Mouse (Mus musculus): Measurements from ENCODE around the gene Gm10428. TPM values are rescaled to one million over a fixed set of nuclear protein-coding genes. Genes with fewer than 3 reads are reported as not detected.
A peak's percentile ranks its signal among the peaks of the same experiment; 100 is the strongest.
"Not testable (repeated sequence)": the region's sequence is repeated elsewhere in the genome, so short reads cannot be mapped to it uniquely, and the experiment has no call there.

Gm10428 gene
- total RNA-seq (2021) = not detected in 2 replicates
- long read RNA-seq = 0 reads

DNA sequence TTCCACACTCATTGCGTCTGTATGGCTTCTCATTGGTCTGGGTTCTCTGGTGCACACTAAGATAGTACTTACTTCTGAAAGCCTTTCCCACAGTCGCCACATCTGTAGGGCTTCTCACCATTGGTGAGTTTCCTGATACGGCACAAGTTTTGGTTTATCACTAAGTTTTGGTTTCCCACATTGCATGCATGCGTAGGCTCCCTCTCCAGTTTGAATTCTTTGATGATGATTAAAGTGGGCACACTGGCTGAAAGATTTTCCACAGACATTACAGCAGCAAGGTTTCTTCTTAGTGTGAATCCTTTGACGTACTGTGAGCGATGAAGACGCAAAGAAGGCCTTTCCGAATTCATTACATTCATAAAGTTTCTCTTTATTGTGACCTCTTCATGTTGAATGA lies at the start of gene Gm10428:
TSS of gene Gm10428 (plus strand) at position 321 of the 400 bp plus-strand sequence.
- no peak for DNase-seq

DNA sequence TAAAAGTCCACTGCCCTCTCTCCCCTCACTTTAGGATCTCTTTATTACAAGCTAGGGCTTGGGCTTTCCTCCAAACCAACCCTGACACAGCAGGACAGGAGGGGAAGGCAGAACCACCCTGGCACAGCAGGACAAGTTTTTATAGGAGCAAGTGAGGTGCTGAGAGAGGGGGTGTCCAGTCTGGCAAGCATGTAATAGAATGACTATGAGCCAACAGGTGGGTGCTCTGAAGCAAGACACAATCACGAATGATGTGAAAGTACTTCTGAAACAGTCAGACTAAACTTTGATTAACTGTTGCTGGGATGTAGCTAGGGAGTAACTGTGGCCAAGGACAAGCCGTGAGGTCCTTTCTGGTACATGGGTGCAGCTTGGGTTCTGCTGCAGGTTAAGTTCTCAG lies 46.8 kb upstream of the Gm10428 start:
- DNase-seq = no peak

DNA sequence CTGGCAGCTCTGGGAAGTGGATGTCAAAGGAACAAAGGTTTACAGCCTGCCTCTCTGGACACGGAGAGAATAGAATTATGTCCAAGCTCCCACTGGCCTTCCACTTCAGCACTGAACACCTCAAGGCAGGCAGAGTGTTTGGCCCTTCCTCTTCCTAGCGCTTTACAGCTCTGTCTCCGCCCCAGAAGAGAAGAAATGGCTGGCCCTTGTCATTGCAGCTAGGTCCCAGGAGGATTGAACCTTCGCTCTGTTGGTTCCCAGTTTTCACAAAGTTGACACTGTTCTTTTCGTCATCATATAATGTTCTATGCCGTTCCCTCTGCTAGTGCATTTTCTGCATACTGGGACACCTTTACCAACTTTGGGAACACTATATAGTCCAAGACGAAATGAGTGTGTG lies 44.6 kb upstream of the Gm10428 start:
- DNase-seq = no peak

DNA sequence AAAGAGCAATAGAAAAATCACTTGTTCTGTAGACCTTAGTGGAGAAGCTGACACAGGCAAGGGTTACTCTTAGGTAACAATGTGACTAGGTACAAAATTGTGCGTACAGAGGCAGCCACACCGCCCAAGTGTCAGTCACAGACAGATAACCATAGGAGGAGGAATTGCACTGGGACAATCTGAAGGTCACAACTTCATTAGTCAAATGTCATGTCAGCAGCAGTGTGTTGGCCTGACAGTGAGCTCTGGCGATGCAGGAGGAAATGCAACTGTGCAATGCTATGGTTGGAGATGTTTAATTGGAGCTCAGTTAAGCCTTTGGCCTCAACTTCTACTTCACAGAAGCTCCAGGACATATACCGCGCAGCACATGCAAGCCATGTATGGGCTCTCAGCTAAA lies 42.2 kb upstream of the Gm10428 start:
- no peak for DNase-seq

DNA sequence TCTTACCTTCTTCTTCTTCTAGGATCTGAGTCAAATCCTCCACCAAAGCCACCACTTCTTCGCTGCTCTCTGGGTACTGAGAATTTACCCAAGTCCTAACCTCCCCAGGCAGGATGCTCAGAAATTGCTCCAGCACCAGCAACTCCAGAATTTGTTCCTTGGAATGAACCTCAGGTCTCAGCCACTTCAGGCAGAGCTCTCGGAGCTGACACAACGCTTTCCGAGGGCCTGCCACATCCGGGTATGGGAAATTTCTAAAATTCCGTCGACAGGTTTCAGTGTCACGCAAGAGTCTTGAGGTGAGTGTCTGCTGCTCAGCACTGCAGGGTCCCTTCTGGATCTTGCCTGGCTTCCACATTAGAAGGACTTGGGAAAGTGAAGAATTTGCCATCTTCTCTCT lies 24.6 kb upstream of the Gm10428 start:
- no peak for DNase-seq

DNA sequence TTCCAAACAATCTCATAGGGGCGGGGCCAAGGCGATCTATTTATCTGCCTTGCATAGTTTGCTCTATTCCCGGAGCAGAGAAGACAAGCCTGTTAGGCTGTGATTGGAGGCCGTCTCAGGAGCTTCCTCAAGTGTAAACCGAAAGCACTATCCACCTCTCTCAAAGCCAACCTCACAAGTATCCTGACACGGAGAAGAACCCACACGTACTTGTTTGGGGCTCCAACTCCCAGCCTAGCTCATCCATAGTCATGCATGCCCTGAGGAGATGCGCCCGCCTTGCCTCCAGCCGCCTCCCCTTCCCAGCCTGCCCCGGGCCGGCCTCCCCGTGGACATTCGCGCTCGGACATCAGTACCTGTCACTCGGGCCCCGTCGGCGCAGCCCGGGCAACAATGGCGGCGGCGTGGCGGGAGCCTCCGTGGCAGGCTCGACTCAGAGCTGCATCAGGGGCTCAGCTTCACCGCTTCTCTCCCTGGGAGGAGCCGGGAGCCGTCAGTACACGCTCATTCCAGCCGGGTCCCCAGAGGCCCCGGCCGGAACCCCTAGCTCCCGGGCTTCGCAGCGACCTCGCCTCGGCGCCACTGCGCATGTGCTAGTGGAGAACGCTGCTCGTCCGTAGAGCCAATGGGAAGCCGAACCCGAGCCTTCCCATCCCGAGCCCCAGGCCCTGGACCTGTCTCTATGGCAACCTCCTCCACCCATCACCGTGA lies 21.4 kb upstream of the Gm10428 start, which contains the start of gene Zfp287:
TSS of gene Zfp287 (minus strand) at position 595 of the 711 bp plus-strand sequence.
- peak; percentile 89 for DNase-seq

DNA sequence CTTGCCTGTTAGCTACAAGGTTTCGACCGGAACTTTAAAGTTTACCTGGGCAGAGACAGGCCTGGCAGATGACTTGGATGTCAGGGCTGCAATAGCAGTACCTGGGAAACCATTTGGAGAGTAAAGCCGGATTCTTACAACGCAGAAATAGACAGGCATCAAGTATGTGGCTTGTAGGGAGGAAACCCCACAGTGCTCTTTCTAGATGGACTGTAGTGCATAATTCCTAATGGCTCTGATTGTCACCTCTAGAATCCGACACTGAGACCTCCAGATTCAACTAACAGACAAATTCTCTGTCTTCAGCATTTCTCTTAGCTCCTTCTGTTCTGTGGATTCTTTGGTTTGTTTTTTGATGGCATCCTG lies 20.9 kb upstream of the Gm10428 start:
- DNase-seq = no peak

DNA sequence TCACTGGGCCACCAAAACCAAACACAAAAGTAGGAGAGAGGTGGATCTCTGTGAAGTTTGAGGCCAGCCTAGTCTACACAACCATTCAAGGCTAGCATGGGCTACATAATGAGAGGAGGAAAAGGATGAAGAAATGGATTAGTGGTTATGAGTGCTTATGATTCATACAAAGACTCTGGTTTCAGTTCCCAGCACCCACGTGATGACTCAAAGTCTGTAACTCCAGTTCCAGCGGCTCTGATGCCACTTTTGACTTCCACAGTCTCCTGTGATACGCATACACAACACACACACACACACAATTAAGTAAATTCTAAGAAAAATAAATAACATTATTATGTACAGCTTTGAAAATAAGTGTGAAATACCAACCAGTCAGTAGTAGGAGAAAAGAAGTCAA lies 20.2 kb upstream of the Gm10428 start:
- no peak for DNase-seq

DNA sequence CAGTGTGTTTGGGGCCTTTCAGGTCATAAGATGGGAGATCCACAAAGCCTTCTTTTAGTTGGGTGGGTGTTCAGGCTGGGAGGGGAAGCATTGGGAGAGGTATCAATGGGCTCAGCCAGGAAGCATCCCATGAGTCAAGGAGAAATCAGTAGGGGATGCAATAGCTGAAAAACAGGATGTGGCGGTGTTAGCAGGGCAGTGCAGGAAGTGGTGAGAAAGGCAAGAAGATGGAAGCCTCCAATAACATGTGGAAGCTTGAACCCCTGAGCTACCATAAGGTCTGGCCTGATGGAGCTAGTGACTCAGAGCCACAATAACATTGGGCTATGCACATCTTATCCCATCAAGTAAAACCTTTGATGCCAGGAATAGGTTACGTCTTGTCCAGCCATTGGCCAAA lies 11.7 kb upstream of the Gm10428 start:
- no peak for DNase-seq

DNA sequence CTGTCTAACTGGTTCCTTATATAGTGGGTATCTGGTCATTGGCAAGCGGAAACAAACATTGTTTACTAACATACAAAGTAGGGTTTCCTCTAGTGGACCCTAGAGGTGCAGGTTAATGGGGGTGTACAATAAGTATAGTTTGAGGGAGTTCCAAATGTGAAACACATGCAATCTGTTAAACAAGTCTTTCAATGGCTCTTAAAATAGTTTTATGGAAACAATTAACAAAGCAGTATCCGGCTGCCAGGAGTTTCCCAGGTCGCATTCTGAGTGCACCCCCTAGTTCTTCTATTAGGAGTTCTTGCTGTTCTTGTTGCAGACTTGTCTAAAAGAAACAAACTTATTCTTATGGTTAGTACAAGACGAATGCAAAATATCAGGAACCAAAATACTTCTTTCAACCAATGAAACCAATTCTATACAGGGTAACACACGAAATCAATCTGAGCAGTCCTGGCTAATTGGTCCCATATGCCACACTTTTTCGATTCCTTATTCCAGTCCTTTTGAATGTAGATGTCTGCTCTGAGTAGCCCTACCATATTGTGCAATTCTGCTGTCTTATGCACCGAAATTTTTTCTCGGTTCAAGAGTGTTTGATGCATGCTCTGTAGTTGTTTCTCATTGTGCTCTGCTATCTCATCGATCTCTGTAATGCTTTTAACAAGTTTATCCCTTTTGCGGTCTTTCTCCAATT lies 10.5 kb upstream of the Gm10428 start:
- no peak for DNase-seq

DNA sequence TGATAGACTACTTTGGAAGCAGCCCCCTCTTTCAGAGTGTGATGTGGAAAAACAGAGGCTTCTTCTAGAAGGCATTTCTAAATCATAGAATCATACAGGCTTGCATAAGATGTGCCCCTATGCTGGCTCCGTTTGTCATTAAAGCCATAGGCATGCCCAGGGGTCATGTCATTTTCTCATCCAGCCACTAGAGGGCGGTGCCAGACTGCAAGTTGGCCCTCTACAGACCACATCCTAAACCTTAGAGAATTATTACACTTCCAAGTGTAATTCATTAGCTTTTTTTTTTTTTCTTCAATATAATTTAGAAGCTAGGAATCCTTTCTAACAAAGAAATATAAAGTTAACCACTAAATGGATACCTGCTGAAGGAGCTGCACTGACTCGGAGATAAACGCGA lies 8.8 kb upstream of the Gm10428 start:
- DNase-seq = peak; percentile 67

DNA sequence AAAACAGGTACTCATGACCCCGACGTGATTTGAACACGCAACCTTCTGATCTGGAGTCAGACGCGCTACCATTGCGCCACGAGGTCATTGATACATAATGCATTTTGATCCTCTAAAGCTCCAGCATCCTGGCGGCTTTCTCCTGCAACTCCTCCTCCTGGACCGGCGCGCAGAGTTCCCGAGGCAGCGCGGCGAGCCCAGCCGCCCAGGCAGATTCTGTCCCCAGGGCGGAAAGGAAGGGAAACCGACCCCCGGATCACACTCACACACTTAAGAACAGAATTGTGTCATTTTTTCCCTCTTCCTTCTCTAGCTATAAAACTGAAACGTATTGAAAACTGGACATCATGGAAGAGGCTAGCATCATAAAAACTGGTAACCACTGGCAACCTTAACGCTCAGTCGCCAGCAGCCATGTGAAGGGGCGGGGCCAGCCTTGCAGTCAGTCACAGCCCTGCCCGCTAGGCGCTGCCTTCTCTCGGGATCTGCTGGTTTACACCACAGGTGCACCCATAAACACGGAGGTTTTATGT lies 6.8 kb upstream of the Gm10428 start:
- peak; percentile 71 for DNase-seq

DNA sequence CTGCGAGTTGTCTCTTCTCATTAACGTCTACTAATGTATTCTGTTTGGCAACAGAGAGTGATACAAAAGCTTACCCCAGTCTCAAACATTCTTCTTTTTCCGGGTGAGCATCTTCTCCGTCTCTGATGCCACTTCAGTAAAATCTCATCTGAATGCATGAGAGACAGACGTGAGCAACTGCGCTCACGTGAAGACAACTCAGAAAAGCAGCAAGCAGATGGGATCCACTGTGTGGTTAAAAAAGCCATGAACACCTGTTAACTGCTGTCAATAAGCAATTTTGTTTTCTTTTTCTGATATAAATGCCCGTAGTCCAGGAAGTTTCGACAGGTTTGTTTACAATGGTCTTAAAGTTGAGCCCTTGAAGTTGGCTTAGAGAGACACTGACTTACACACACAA lies 5.7 kb upstream of the Gm10428 start:
- no peak for DNase-seq

DNA sequence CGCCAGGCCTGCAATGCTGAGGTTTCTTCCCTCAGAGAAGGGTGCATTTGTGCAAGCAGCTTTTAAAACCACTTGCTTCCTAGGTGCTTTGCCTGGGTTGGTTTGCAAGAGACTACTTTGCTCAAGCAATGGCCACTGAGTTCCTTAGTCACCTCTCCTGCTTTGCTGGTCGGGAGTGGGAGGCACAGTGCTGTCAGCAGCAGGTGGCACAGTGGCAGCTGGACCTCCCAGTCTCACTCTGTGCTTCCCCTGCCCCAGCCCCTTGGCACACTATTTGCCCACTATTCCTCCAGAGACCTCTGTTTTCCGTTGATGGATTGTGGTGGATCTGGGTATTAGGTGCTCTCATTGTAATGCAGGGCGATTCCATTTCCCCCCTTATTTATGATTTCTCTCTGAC lies 4.8 kb upstream of the Gm10428 start:
- no peak for DNase-seq

DNA sequence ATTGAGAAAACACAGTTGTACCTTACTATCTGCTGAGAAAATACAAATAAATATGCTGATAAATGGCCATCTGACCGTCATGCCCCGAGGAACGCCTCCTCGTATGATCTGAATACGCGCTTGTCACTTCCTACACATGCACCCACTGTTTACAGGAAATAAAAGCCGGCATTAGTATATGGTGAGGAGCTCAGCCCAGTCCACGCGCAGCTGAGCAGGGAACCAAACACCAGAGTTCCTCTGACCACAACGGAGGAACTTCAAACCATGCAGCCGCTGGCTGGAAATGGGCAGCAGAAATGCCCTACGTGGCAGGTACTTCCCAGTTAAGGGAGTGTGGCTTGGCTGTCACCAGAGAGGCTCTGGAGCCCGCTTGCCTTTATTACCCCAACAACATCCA lies 3.5 kb upstream of the Gm10428 start:
- DNase-seq = not testable (repeated sequence)

DNA sequence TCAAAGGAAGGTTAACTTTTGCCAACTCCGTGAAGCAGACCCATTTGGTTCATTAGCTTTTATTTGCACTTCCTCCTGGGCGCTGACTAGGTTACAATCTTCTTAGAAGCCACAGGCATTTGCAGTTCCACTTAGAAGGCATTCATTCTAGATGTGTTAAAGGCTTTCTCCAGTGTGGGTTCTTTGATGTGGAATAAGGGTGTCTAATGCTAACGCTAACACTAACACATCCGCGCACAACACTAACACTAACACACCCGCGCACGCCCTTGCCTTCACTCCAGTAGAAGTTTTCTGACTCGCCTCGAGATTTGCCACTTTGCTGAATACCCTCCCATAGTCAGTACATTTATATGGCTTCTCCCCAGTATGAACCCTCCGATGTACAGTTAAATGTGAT lies 709 bp upstream of the Gm10428 start:
- no peak for DNase-seq

DNA sequence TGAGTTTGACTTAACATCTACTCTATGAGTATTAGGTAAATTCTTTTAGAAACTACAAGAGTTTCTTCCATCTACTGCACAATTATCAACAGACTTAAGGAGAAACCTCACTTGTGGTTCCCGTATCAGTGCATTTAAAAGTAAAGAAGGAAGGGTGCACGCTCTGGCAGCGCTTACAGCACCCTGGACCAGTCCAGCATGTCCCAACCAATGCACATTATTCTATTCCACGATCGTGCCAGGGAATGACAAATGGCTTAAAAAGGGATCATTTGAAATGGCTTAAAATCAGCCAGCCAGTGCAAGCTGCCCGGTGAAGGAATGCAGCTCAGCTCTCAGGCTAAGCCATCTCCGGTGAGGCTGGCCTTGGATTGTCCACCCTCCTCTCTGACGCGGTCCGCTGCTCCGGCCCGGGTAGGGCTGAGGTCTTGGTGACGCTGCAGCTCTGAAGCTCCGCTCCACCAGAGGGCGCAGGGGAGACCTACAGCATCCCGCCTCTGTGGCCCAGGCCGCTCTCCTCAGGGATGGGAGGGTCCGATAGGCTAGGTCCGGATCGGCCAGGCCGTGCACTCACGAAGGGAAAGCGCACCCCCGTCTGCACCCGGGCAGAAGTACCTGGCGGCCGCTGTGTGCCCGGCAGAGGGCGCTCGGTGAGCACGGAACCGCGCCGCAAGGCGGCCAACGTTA lies 3.7 kb downstream of the Gm10428 start:
- DNase-seq = peak; percentile 97

DNA sequence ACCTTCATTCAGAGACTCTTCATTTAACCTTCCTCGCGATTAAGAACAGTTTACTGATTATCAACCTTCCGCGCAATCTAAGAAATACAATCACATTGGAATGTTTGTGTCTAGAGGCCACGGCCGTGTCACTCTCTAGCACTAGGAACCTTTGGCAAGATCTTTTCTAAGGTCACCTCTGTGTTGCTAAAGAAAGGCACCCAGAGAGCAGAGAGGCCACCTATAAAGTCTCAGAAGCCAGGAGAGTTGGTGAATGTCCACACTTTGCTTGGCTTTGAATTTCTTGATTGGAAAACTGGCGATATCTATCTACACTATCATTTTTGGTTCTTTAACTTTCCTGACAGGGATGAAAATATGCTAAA lies 4.2 kb downstream of the Gm10428 start:
- no peak for DNase-seq

DNA sequence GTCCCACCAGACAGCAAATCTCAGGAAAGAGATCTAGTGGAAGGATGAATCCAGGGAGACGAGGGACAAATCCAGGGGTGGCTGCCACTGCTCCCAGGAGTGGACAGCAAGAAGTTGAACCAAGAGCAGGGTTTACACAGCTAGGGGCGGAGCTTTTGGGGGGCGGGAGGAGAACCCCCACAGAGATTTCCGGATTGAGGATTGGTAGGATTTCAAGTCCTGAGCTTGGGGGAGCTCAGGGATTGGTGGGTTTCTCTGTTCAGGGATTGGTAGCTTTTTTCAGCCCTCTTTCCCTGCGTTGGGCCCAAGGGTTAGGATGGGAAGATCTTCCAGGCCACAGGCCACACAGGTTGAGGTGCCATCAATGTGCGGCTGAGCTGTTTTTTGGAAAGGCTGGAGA lies 5.0 kb downstream of the Gm10428 start:
- DNase-seq = no peak

DNA sequence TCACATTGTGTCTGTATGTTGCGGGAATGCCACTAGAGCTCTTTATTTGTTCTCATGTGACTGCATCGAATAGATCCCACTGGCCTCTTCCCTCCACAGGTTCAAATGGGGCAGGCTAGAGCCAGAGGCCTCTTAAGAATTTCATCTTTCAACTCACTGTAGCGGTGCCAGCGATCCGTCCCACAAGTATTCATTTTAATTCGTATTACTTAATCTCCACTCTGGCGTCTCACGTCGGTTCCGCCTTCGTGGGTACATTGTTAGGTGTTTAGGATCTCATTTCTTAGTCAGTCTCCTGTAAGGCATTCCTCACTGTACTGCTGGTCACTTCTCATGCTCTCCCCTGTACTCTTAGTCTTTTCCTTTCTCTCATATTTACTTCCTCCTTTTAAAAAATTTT lies 5.6 kb downstream of the Gm10428 start:
- no peak for DNase-seq

DNA sequence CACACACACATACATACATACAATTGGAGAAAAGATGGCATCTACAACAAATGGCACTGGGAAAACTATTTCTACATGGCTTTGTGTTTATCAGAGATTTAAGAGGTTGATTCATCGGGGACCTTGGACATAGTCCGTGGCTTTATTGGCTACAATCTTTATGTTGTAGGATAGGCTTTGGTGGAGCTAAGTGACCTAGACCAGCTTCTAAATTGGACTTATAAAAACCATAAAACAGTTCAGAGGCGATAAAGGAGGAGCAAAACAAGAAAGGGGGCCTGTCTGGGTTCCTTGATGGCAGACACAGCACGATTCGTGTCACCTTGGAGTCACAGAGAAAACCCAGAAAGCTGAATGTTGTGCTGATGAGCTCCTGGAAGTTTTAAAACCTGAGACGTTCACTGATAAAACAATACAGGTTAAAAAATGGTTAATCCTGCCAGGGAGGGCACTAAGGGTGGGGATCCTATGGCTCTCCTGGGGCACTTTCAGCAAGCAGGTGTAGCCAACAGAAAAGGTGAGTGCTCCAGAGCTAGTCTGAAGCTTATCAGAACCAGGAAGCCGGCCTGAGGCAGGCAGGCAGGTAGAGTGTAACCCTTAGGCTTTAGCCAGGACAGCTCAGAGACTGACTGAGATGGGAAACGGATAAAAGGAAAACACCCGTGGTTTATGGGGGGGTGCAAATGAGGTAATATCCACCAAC lies 8.0 kb downstream of the Gm10428 start:
- no peak for DNase-seq

DNA sequence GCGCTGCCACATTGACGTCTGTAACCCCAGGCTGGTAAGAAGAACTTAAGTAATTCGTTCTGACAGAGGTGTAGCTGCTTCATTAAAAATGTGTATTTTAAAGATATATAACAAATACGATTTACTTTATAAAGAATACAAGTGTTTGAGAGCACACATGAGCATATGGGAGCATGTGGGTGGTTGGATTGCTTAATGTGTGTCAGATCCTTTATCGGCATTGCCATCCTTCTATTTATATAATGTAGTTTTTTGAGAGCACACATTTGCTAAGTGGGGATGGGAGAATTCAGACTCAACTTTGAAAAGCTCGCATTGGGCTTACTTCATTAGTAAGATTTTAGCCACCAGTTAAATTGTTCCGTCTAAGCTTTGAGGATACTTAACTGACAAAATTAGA lies 23.6 kb downstream of the Gm10428 start:
- DNase-seq = no peak

All from adrenal gland, postnatal 25 days (tissue).